ENCODE assay signal across 7 mouse cellular contexts in genomic region chr1:37429366-37430296, GRCm38 (mm10). TPM values are rescaled to one million over a fixed set of nuclear protein-coding genes. Genes with fewer than 3 reads are reported as not detected.
DNase-seq lines count a peak whose midpoint lies in the region; ATAC-seq and TF ChIP-seq lines count a peak whose summit lies in the region.

Gene Coa5 (minus strand): TSS chr1:37430103.
Gene Unc50 (plus strand): TSS chr1:37430139.

- DNase-seq in adrenal gland, postnatal 10 days, result peak; percentile 97
- peak; percentile 92 for DNase-seq in embryonic facial prominence, embryonic 10.5 days (ENCODE audit: low spot score)
- DNase-seq in gonadal fat pad, adult 2 months (ENCODE audit: low read depth), result peak; percentile 68
- DNase-seq in left cerebral cortex, postnatal 4 days, result peak; percentile 95

- intact Hi-C loops in left cerebral cortex, postnatal 4 days (cut with DNase I), result no loop called here

- H3K9me3 ChIP-seq in embryonic facial prominence, embryonic 10.5 days, result no peaks in the 10 kb centered on the region
- no peaks in the 10 kb centered on the region for H3K9me3 ChIP-seq in intestine, postnatal 0 days (ENCODE audit: control insufficient read depth)
- H3K9me3 ChIP-seq in midbrain, embryonic 12.5 days, result no peaks in the 10 kb centered on the region

- H3K27ac ChIP-seq in embryonic facial prominence, embryonic 10.5 days (replicated peaks), result peak within 1 kb of the TSS; percentile 87
- H3K27ac ChIP-seq in intestine, postnatal 0 days (ENCODE audit: low read depth, low read length), result peak within 1 kb of the TSS; percentile 92
- peak within 1 kb of the TSS; percentile 54; the same call in 1 of the 2 replicates for H3K27ac ChIP-seq in midbrain, embryonic 12.5 days (replicated peaks)
- H3K27ac ChIP-seq in small intestine, adult 2 months (ENCODE audit: insufficient read depth, low read depth, low read length), result peak within 1 kb of the TSS; percentile 80

- TF ChIP-seq CTCF in intestine, postnatal 0 days (IDR thresholded peaks at IDR 0.05; ENCODE audit: low read depth), result peak; percentile 40
- TF ChIP-seq CTCF in small intestine, adult 2 months (IDR thresholded peaks at IDR 0.05; ENCODE audit: extremely low read depth, insufficient read length, insufficient replicate concordance, low read depth, low read length), result no peak

- peaks cover 62% of the 10 kb centered on the region for H3K36me3 ChIP-seq in embryonic facial prominence, embryonic 10.5 days (replicated peaks)
- H3K36me3 ChIP-seq in intestine, postnatal 0 days (ENCODE audit: control insufficient read depth, insufficient read depth), result peaks cover 26% of the 10 kb centered on the region
- peaks cover 19% of the 10 kb centered on the region for H3K36me3 ChIP-seq in midbrain, embryonic 12.5 days
- peaks cover 37% of the 10 kb centered on the region for H3K36me3 ChIP-seq in small intestine, adult 2 months (ENCODE audit: control insufficient read depth, insufficient read depth, low read length)

- H3K4me3 ChIP-seq in embryonic facial prominence, embryonic 10.5 days, result peak within 1 kb of the TSS; percentile 84
- peak within 1 kb of the TSS; percentile 87 for H3K4me3 ChIP-seq in intestine, postnatal 0 days (ENCODE audit: low read depth, low read length)
- peak within 1 kb of the TSS; percentile 88 for H3K4me3 ChIP-seq in midbrain, embryonic 12.5 days
- peak within 1 kb of the TSS; percentile 92 for H3K4me3 ChIP-seq in small intestine, adult 2 months (ENCODE audit: low read depth, low read length)

- H3K4me1 ChIP-seq in embryonic facial prominence, embryonic 10.5 days, result peaks cover 23% of the 10 kb centered on the region
- H3K4me1 ChIP-seq in intestine, postnatal 0 days (replicated peaks; ENCODE audit: control insufficient read depth, insufficient read depth, low read length), result no peaks in the 10 kb centered on the region; the same call in none of the 2 replicates
- H3K4me1 ChIP-seq in midbrain, embryonic 12.5 days, result peaks cover 20% of the 10 kb centered on the region
- H3K4me1 ChIP-seq in small intestine, adult 2 months (ENCODE audit: control insufficient read depth, insufficient read depth, insufficient read length, low read length), result peaks cover 12% of the 10 kb centered on the region

- no peaks in the 10 kb centered on the region for H3K27me3 ChIP-seq in embryonic facial prominence, embryonic 10.5 days (replicated peaks; ENCODE audit: low read depth, poor library complexity, severe bottlenecking)
- no peaks in the 10 kb centered on the region for H3K27me3 ChIP-seq in intestine, postnatal 0 days (replicated peaks; ENCODE audit: control insufficient read depth, insufficient read depth, low read length)
- H3K27me3 ChIP-seq in midbrain, embryonic 12.5 days, result no peaks in the 10 kb centered on the region
- no peaks in the 10 kb centered on the region for H3K27me3 ChIP-seq in small intestine, adult 2 months (ENCODE audit: control insufficient read depth, insufficient read depth, low read length)

- peak; percentile 95 for ATAC-seq in intestine, postnatal 0 days
- peak; percentile 98 for ATAC-seq in midbrain, embryonic 12.5 days (ENCODE audit: low FRiP score, low read depth)

- peak within 1 kb of the TSS; percentile 86 for H3K9ac ChIP-seq in intestine, postnatal 0 days (ENCODE audit: low read depth, low read length)
- peak within 1 kb of the TSS; percentile 85 for H3K9ac ChIP-seq in midbrain, embryonic 12.5 days (replicated peaks)

- TF ChIP-seq POLR2A in small intestine, adult 2 months (IDR thresholded peaks at IDR 0.05; ENCODE audit: low read depth, low read length), result peak; percentile 92; the same call in 1 of the 2 replicates

- peak within 1 kb of the TSS; percentile 84 for H3K4me2 ChIP-seq in intestine, postnatal 0 days (replicated peaks; ENCODE audit: low read depth)
- H3K4me2 ChIP-seq in midbrain, embryonic 12.5 days (replicated peaks), result peak within 1 kb of the TSS; percentile 91

- WGBS in embryonic facial prominence, embryonic 10.5 days, result 3% methylated on average over 57 of the region's 57 CpGs
- 2% methylated on average over 57 of the region's 57 CpGs for WGBS in intestine, postnatal 0 days
- WGBS in midbrain, embryonic 12.5 days, result 3% methylated on average over 57 of the region's 57 CpGs
- 1% methylated on average over 57 of the region's 57 CpGs for WGBS in small intestine, adult 2 months

RNA-seq across cellular contexts. Expression of gene Coa5, which starts in this region (rescaled TPM):
- 100 to 1,000 TPM in 1 of 2 experiments, 10 to 100 TPM in 1; 85.2 to 102 TPM for total RNA-seq in adrenal gland, postnatal 10 days (2021)
- 59.2 and 61.7 TPM in 2 replicates for polyA plus RNA-seq in embryonic facial prominence, embryonic 10.5 days (2016; fragmentation: Nextera tagmentation; extraction: Ambion mirVana)
- 65.9 and 71.7 TPM in 2 replicates for polyA plus RNA-seq in gonadal fat pad, adult 2 months (2012; rRNA removed)
- polyA plus RNA-seq in intestine, postnatal 0 days (2015; fragmentation: Nextera tagmentation; extraction: Ambion mirVana), result 33.4 and 33.9 TPM in 2 replicates
- total RNA-seq in left cerebral cortex, postnatal 4 days (2021), result 10 to 100 TPM; 41.0 to 42.0 TPM
- polyA plus RNA-seq in midbrain, embryonic 12.5 days (2016; fragmentation: Nextera tagmentation; extraction: Ambion mirVana), result 47.5 and 51.2 TPM in 2 replicates
- polyA plus RNA-seq in small intestine, adult 2 months (2012; rRNA removed), result 18.6 and 30.0 TPM in 2 replicates

RNA-seq across cellular contexts. Expression of gene Unc50, which starts in this region (rescaled TPM):
- total RNA-seq in adrenal gland, postnatal 10 days (2021), result 10 to 100 TPM; 60.7 to 62.2 TPM
- polyA plus RNA-seq in embryonic facial prominence, embryonic 10.5 days (2016; fragmentation: Nextera tagmentation; extraction: Ambion mirVana), result 105 and 109 TPM in 2 replicates
- 61.6 and 64.9 TPM in 2 replicates for polyA plus RNA-seq in gonadal fat pad, adult 2 months (2012; rRNA removed)
- polyA plus RNA-seq in intestine, postnatal 0 days (2015; fragmentation: Nextera tagmentation; extraction: Ambion mirVana), result 121 and 132 TPM in 2 replicates
- 10 to 100 TPM; 46.9 to 51.8 TPM for total RNA-seq in left cerebral cortex, postnatal 4 days (2021)
- 110 and 113 TPM in 2 replicates for polyA plus RNA-seq in midbrain, embryonic 12.5 days (2016; fragmentation: Nextera tagmentation; extraction: Ambion mirVana)
- 15.6 and 36.6 TPM in 2 replicates for polyA plus RNA-seq in small intestine, adult 2 months (2012; rRNA removed)

Comparison
In these comparisons a context has a peak if more than half of its experiments do, and no peak if none do; other contexts are left out.
1. Peak in every context shown above with its lines: DNase-seq, ATAC-seq, H3K4me3 ChIP-seq and H3K27ac ChIP-seq.